Mouse (Mus musculus) heart, adult 2 months (tissue): ENCODE measurements at regions not wholly inside any gene's neighbourhood (a gene's known extent, or its start where the extent isn't known, plus 50 kb on each side); places are given as distances from the start of the nearest gene placed in this dataset.

ENCODE experiments used
- CTCF ChIP-seq: fragments of 200-600 bp; IDR thresholded peaks from 2 replicates; pipeline ENCODE4 v1.8.1; 2022; ENCODE audit warnings: antibody characterized with exemption, mild to moderate bottlenecking, moderate library complexity
- EP300 ChIP-seq: fragments of 200-500 bp; IDR thresholded peaks from 2 replicates; pipeline ENCODE4 v1.6.1; 2011; ENCODE audit warnings: low read depth, low read length, control low read depth; ENCODE audit not compliant: insufficient read depth
- POLR2A ChIP-seq: fragments of 200-500 bp; IDR thresholded peaks from 2 replicates; pipeline ENCODE4 v1.6.1; 2011; ENCODE audit warnings: mild to moderate bottlenecking, low read depth, low read length, control low read depth; ENCODE audit not compliant: insufficient read depth

- TF ChIP-seq POLR2A (no peak), CTCF (peak; percentile 69), EP300 (no peak)
Observed at GRCm38 (mm10) chr15:6209301-6209700, 90.3 kb upstream of the Dab2 start.
